Mouse (Mus musculus) kidney, adult 8-10 months (tissue): ENCODE measurements around the gene Tmem176a.
A peak's percentile ranks its signal among the peaks of the same experiment; 100 is the strongest.

Experiments used
- DNase-seq, 2 experiments: peaks; one replicate each; pipeline ENCODE4 v3.0.0; 2022

Tmem176a gene

GRCm38 (mm10) chr6:48894938-48895818 lies 54.5 kb downstream of the Tmem176a start:
- peak in 1 of 2 experiments; percentile 26 for DNase-seq

- DNase-seq = peak in 1 of 2 experiments; percentile 81
Measured at GRCm38 (mm10) chr6:48895941-48896340, 55.2 kb downstream of the Tmem176a start.
